Mouse (Mus musculus) c-Kit-positive CD71-positive TER-119-negative erythroid progenitor cells, embryonic 14.5 days (primary cell): ENCODE results near the gene Apba2.

ENCODE experiments used
- DNase-seq: peaks from one replicate; pipeline ENCODE4 v3.0.0-alpha.2; 2013; ENCODE audit warnings: low read depth

The Apba2 gene

GRCm38 (mm10) chr7:64586571-64586970, 85.1 kb downstream of the Apba2 start:
- no peak for DNase-seq

GRCm38 (mm10) chr7:64588636-64589389, 87.3 kb downstream of the Apba2 start:
- no peak for DNase-seq

DNA sequence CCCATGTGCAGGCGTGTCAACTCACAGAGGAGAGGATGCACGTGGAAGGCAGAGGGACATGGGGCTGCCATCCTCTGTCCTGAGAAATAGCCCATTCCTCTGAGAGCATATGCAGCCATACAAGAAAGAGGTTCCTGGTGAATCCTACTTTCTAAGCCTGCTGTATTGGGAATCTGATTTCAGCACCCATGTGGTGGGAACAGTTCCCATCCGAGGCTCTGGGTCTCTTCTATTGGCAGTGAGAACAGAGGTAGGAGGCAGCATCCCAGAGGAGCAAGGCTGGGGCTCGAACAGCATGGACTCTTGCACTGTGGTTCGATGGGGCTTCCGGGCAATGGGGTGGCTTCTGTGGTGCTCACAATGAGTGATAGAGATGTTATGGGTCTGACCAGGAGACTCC, 93.8 kb downstream of the Apba2 start:
- no peak for DNase-seq

DNA sequence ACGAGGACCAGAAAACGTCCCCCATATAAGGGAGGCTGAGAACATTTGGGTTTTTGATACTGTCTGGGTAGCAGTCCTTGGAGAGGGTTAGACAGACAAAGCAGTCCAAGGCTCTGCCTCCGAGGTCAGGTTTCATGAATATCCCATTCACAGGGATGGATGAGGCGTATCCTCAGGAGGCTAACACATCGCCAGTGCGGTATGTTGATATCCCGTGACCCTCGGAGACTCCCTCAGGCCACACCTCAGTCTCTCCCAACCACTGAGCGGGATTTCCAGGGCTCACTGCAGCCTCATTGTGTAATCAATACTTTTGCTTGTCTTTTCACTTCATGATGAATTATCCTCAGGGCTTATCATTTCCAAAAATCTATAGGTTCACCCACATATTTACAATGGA, 95.1 kb downstream of the Apba2 start:
- no peak for DNase-seq

DNA sequence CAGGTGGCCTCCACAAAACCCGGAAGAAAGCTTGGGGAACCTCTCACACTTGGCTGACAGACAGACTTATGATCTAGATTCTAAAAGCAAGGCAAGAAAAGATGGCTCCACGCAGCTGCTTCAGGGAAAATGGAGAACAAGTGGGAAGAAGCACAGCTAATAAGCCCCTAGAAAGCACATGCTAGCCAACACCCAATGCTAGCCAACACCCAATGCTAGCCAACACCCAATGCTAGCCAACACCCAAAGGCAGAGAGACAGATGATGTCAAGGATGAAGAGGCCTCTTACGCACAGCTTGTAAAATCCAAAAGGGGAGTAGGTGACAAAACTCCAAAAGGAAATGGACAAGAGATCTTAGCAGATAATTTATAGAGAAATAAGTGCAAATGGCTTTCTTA, 108.4 kb downstream of the Apba2 start:
- DNase-seq: no peak

- no peak for DNase-seq
Measured at GRCm38 (mm10) chr7:64610875-64611274, 109.4 kb downstream of the Apba2 start.

GRCm38 (mm10) chr7:64619261-64619660, 117.8 kb downstream of the Apba2 start:
- DNase-seq: no peak

DNA sequence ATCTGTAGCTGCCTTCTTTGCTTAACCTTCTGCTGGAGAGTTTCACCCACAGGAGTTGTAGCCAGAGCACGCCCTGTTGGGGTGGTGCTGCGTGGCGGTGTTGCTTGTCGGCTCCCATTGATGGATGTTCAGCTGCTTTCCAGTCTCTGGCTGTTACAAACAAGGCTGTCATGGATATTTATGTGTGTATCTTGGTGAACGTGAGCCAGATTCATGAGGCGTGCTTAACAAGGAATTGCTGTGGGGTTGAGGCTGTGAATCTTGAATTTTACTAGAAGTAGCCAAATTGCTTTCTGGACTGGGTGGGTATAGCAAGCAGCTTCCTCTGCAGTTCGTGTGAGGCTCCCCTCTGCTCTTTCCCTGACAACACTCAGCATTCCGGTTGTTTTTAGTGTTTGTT, 125.0 kb downstream of the Apba2 start:
- no peak for DNase-seq

DNA sequence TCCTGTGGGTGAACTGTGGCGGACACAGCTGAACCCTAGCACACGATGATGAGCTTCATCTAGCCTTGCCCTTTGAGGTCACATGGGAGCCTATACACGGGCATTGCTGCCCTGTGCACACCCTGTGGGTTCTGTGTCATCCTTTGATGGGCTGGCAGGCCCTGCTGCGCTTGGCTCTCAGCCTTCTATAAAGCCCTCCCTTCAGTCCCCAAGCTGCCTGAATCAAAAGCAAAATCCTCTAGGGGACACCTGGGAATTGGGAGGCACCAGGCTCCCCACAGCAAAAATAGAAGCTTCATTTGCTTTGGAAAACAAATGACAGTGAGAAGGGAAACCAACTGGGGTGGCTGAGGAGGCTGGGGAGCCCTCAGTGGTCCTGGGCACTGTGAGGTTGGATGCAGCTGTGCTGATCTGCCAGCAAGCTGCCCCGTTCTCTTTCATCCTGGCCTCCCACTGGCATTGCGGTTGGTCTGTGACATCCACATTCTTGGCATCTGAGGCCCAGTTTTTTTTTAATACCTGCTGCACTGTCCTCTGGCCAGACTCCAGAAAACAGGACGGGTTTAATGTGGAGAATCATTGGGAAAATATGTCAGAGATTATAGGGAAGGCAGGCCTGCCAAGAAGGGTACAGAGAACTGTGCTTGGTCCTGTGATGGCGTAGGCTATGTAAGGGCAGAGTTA, 126.6 kb downstream of the Apba2 start:
- DNase-seq: no peak

- no peak for DNase-seq
Measured at GRCm38 (mm10) chr7:64630697-64631096, 129.2 kb downstream of the Apba2 start.

DNA sequence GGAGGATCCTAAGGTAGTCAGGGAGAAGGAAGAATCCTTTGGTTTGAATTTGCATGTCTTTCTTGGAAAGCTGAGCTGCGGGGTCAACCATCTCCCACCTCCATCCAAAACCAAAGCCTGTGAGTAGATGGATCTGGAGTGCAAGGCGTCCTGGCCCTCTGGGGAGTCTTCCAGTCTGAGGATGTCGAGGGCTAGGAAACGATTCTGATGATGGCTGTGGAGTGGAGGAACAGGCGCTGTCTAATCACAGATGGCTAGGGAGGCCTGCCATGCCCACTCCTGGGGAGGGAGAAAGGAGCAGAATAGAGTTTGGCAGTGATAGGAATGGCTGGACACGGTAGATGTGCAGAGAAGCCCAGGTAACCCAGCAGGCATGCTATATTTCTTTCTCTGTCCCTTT, 129.6 kb downstream of the Apba2 start:
- no peak for DNase-seq

GRCm38 (mm10) chr7:64631781-64632351, 130.4 kb downstream of the Apba2 start:
- no peak for DNase-seq

DNA sequence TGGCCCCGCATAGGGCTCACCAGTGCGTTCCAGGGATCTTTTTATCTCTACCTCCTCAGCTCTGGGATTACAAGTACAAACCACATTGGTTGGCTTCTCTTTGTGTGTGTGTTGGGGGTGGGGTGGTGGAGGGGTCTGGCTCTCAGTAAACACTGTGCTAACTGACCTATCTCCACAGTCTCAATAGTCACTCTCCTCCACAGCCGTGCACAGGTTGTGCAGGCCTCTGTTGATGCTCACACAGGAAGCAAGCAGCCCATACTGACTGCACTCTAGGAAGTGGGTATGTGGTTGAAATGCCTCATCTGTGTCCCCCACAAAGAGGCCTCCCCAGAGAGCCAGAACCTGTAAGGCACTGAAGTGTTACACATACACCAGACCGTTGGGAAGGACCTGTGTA, 131.7 kb downstream of the Apba2 start:
- no peak for DNase-seq

DNA sequence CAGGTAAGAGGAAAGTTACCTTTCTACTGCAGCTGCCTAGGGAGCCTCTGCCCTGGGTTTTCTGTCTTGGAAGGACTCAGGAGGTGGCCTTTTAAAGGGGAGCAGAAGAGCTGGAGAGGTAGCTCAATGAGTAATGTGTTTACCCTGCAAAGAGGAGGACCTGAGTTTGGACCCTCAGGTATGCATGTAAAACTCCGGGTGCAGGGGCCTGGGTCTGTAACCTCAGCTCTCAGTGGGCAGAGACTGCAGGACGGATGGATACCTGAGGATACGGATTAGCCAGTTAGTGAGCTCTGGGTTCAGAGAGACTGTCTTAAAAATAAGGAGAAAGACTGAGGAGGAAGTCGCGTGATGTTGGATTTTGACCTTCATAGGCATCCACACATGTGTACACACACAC, 132.4 kb downstream of the Apba2 start:
- DNase-seq: no peak

- DNase-seq: no peak
Measured at GRCm38 (mm10) chr7:64634482-64634881, 133.0 kb downstream of the Apba2 start.

DNA sequence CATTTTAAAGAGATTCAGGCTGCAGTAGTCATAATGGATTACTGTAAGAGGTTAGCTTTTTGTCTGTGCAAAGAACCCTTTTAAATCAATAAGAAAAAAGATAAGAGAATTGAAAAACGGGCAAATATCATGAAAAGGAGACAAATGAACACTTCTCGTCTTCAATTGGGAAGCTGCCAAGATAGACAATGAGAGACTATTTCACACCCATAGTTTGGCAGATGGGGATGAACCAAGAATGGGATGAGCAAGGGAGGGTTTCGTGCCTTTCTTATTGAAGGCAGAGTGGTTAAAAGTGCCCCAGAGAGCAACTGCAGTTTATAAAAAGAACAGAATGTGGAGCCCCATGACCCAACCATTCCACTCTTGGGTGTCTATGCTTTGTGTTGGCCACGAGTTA, 137.4 kb downstream of the Apba2 start:
- no peak for DNase-seq

DNA sequence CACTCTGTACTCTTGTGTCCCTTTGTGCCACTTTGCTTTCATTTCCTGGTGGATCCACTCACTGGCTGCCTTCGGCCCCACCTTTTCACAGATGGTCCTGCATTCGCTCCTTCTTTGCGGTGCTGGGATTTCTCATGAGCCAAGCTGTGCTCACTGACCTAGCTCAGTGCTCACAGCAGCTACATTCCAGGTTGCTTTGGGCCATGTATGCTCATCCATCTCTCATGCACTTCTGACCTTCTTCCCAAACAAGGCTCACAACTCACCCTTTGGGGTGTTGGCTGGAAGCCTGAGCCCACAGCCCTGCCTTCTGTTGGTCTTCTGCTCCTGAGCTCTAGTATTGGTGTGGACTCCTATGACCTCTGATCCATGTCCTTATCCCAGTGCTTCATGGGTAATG, 139.1 kb downstream of the Apba2 start:
- DNase-seq: no peak

GRCm38 (mm10) chr7:64642903-64643302, 141.4 kb downstream of the Apba2 start:
- DNase-seq: no peak

- no peak for DNase-seq
Measured at GRCm38 (mm10) chr7:64645458-64645857, 144.0 kb downstream of the Apba2 start.

GRCm38 (mm10) chr7:64646046-64646445, 144.5 kb downstream of the Apba2 start:
- no peak for DNase-seq

DNA sequence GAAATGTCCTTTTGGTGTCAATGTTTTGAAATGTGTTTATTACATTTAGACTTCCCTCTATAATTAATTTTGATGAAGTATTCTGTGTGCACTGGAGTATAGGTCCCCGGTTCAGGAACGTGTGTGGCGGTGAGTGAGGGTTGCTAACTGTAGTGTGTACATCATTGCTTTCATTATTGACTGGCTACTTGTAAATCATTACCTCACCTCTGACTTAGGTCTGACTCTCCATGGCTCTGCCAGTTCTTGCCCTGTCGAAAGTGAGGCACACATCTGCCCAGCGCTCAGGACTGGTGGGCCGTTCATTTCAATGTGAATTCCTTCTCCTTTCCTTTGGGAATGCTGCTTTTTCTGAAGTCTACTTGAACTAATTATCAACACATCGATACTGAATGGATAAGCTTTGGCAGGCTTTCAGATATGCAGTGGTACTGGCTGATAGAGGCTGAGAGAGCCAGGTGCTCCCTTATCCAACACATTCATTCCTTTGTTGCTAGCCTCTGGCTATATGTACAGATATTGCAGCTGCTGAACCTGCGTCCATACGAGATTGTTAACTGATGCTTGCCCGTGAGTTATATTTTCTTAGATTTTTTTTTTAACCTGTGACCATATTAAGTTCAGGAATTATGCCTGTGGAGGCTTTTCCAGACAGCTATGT, 147.6 kb downstream of the Apba2 start:
- DNase-seq: no peak

GRCm38 (mm10) chr7:64651963-64652362, 150.5 kb downstream of the Apba2 start:
- no peak for DNase-seq

- no peak for DNase-seq
Measured at GRCm38 (mm10) chr7:64656787-64657186, 155.3 kb downstream of the Apba2 start.
